Mouse (Mus musculus) kidney, postnatal 0 days (tissue): ENCODE data around the gene Pparg. TPM values are rescaled to one million over a fixed set of nuclear protein-coding genes. Genes with fewer than 3 reads are reported as not detected.
A peak's percentile ranks its signal among the peaks of the same experiment; 100 is the strongest.

Experiments used
- ATAC-seq: fragments of 200-750 bp; cut with Nextera tagmentation; replicated peaks from 2 replicates; pipeline ENCODE4 v1.8.0; 2017; ENCODE audit warnings: low read depth, moderate number of reproducible peaks, moderate TSS enrichment, moderate library complexity; ENCODE audit not compliant: low FRiP score
- DNase-seq: peaks from one replicate; pipeline ENCODE4 v3.0.0-alpha.2; 2016; ENCODE audit warnings: low spot score
- H3K27ac ChIP-seq: fragments of 300-500 bp; sonication (generic); 2 replicates; pipeline ENCODE4 v1.5.1; 2014; ENCODE audit warnings: mild to moderate bottlenecking
- H3K27me3 ChIP-seq: fragments of 300-500 bp; sonication (generic); 2 replicates; pipeline ENCODE4 v1.6.1; 2014; ENCODE audit warnings: low read length, mixed read lengths; ENCODE audit not compliant: insufficient read depth
- H3K36me3 ChIP-seq: fragments of 300-500 bp; sonication (generic); 2 replicates; pipeline ENCODE4 v1.6.1; 2014; ENCODE audit warnings: low read length, mixed read lengths; ENCODE audit not compliant: insufficient read depth
- H3K4me1 ChIP-seq: fragments of 300-500 bp; sonication (generic); replicated peaks from 2 replicates; pipeline ENCODE4 v1.6.1; 2014; ENCODE audit warnings: antibody characterized with exemption, low read length, mixed read lengths; ENCODE audit not compliant: insufficient read depth
- H3K4me2 ChIP-seq: fragments of 300-500 bp; sonication (generic); 2 replicates; pipeline ENCODE4 v1.6.1; 2014; ENCODE audit warnings: mild to moderate bottlenecking, low read length, moderate library complexity, mixed read lengths
- H3K4me3 ChIP-seq: fragments of 300-500 bp; sonication (generic); replicated peaks from 2 replicates; pipeline ENCODE4 v1.5.1; 2014; ENCODE audit warnings: low read depth, low read length
- H3K9ac ChIP-seq: fragments of 300-500 bp; sonication (generic); 2 replicates; pipeline ENCODE4 v1.6.1; 2014; ENCODE audit warnings: low read depth, low read length
- H3K9me3 ChIP-seq: fragments of 300-500 bp; sonication (generic); replicated peaks from 2 replicates; pipeline ENCODE4 v1.6.1; 2016; ENCODE audit warnings: low read length, inconsistent platforms, mixed read lengths
- CTCF ChIP-seq: IDR thresholded peaks from 2 replicates; pipeline ENCODE4 v1.5.1; 2016; ENCODE audit warnings: antibody characterized with exemption, low read depth, mild to moderate bottlenecking, moderate library complexity
- WGBS: fragments of 180-500 bp; shearing (Covaris S2); extraction: QIAGEN DNeasy Blood & Tissue Kit; methylation state at CpG from one replicate; pipeline ENCODE4 v1.1.7; 2014; 5-methylcytosine and 5-hydroxymethylcytosine counted together
- polyA plus RNA-seq: library from polyadenylated mRNA; unstranded; fragments of >200 nt; fragmentation: Nextera tagmentation; extraction: Ambion mirVana; gene quantifications from 2 replicates; pipeline ENCODE4 v1.2.1, GENCODE M21; 2015

The Pparg gene
- polyA plus RNA-seq, 1 experiment from 2014 or later: 8.0 TPM

GRCm38 (mm10) chr6:115418964-115419363 is 58.2 kb downstream of the Pparg start:
- TF ChIP-seq CTCF: no peak
- WGBS: 86% methylated on average over 3 of the region's 3 CpGs
- ATAC-seq (no peak), DNase-seq (no peak)
- no peaks in the 10 kb centered on the region for H3K27me3 ChIP-seq
- no peak overlapping the region for H3K4me3 ChIP-seq
- no peak overlapping the region for H3K4me2 ChIP-seq
- no peaks in the 10 kb centered on the region for H3K4me1 ChIP-seq
- H3K9ac ChIP-seq: no peak overlapping the region
- no peaks in the 10 kb centered on the region for H3K9me3 ChIP-seq
- H3K36me3 ChIP-seq: no peaks in the 10 kb centered on the region
- H3K27ac ChIP-seq: no peak overlapping the region

GRCm38 (mm10) chr6:115420963-115421362 is 60.2 kb downstream of the Pparg start:
- WGBS: 37% methylated on average over 1 of the region's 1 CpGs
- no peak for ATAC-seq
- Histone ChIP-seq H3K4me2 (no peak overlapping the region), H3K27me3 (no peaks in the 10 kb centered on the region), H3K4me3 (no peak overlapping the region), H3K36me3 (no peaks in the 10 kb centered on the region), H3K9ac (no peak overlapping the region), H3K27ac (no peak overlapping the region), H3K4me1 (no peaks in the 10 kb centered on the region), H3K9me3 (no peaks in the 10 kb centered on the region)
- no peak for TF ChIP-seq CTCF
- DNase-seq: no peak

GRCm38 (mm10) chr6:115421665-115422064 is 60.9 kb downstream of the Pparg start:
- 81% methylated on average over 4 of the region's 4 CpGs for WGBS
- Histone ChIP-seq H3K4me2 (no peak overlapping the region), H3K9ac (no peak overlapping the region), H3K36me3 (no peaks in the 10 kb centered on the region), H3K4me3 (no peak overlapping the region), H3K4me1 (no peaks in the 10 kb centered on the region), H3K27me3 (no peaks in the 10 kb centered on the region), H3K9me3 (no peaks in the 10 kb centered on the region), H3K27ac (no peak overlapping the region)
- ATAC-seq: no peak
- TF ChIP-seq CTCF: no peak
- no peak for DNase-seq

- no peak for DNase-seq
- H3K36me3 ChIP-seq: no peaks in the 10 kb centered on the region
- no peaks in the 10 kb centered on the region for H3K4me1 ChIP-seq
- no peak for TF ChIP-seq CTCF
- H3K9ac ChIP-seq: no peak overlapping the region
- WGBS: 77% methylated on average over 3 of the region's 3 CpGs
- no peak overlapping the region for H3K4me3 ChIP-seq
- H3K4me2 ChIP-seq: no peak overlapping the region
- ATAC-seq: no peak
- H3K27me3 ChIP-seq: no peaks in the 10 kb centered on the region
- H3K9me3 ChIP-seq: no peaks in the 10 kb centered on the region
- no peak overlapping the region for H3K27ac ChIP-seq
These were observed 63.7 kb downstream of the Pparg start for GRCm38 (mm10) chr6:115424433-115424832.

- 52% methylated on average over 2 of the region's 2 CpGs for WGBS
- H3K27me3 ChIP-seq: no peaks in the 10 kb centered on the region
- no peaks in the 10 kb centered on the region for H3K9me3 ChIP-seq
- no peak overlapping the region for H3K27ac ChIP-seq
- no peak overlapping the region for H3K4me3 ChIP-seq
- H3K4me2 ChIP-seq: no peak overlapping the region
- peak; percentile 7 for DNase-seq
- H3K4me1 ChIP-seq: no peaks in the 10 kb centered on the region
- no peak for ATAC-seq
- TF ChIP-seq CTCF: no peak
- no peaks in the 10 kb centered on the region for H3K36me3 ChIP-seq
- no peak overlapping the region for H3K9ac ChIP-seq
These were observed 72.0 kb downstream of the Pparg start for GRCm38 (mm10) chr6:115432726-115433125.

GRCm38 (mm10) chr6:115434054-115434453 is 73.3 kb downstream of the Pparg start:
- H3K4me2 ChIP-seq: no peak overlapping the region
- H3K4me3 ChIP-seq: no peak overlapping the region
- no peak overlapping the region for H3K27ac ChIP-seq
- no peaks in the 10 kb centered on the region for H3K9me3 ChIP-seq
- no peak for DNase-seq
- H3K36me3 ChIP-seq: no peaks in the 10 kb centered on the region
- TF ChIP-seq CTCF: no peak
- ATAC-seq: no peak
- no peaks in the 10 kb centered on the region for H3K27me3 ChIP-seq
- no peak overlapping the region for H3K9ac ChIP-seq
- 98% methylated on average over 1 of the region's 1 CpGs for WGBS
- no peaks in the 10 kb centered on the region for H3K4me1 ChIP-seq

- DNase-seq (peak; percentile 9), ATAC-seq (no peak)
- Histone ChIP-seq H3K4me3 (no peak overlapping the region), H3K36me3 (no peaks in the 10 kb centered on the region), H3K9ac (no peak overlapping the region), H3K4me2 (no peak overlapping the region), H3K4me1 (no peaks in the 10 kb centered on the region), H3K9me3 (no peaks in the 10 kb centered on the region), H3K27ac (no peak overlapping the region), H3K27me3 (no peaks in the 10 kb centered on the region)
- 58% methylated on average over 2 of the region's 2 CpGs for WGBS
- no peak for TF ChIP-seq CTCF
These were observed 74.1 kb downstream of the Pparg start for GRCm38 (mm10) chr6:115434816-115435215.
